Mouse (Mus musculus) kidney, postnatal 0 days (tissue): ENCODE measurements at regions not wholly inside any gene's neighbourhood (a gene's known extent, or its start where the extent isn't known, plus 50 kb on each side); places are given as distances from the start of the nearest gene placed in this dataset.

ENCODE experiments used
- ATAC-seq: fragments of 200-750 bp; cut with Nextera tagmentation; replicated peaks from 2 replicates; pipeline ENCODE4 v1.8.0; 2017; ENCODE audit warnings: low read depth, moderate number of reproducible peaks, moderate TSS enrichment, moderate library complexity; ENCODE audit not compliant: low FRiP score
- DNase-seq: peaks from one replicate; pipeline ENCODE4 v3.0.0-alpha.2; 2016; ENCODE audit warnings: low spot score
- H3K27ac ChIP-seq: fragments of 300-500 bp; sonication (generic); 2 replicates; pipeline ENCODE4 v1.5.1; 2014; ENCODE audit warnings: mild to moderate bottlenecking
- H3K27me3 ChIP-seq: fragments of 300-500 bp; sonication (generic); 2 replicates; pipeline ENCODE4 v1.6.1; 2014; ENCODE audit warnings: low read length, mixed read lengths; ENCODE audit not compliant: insufficient read depth
- H3K36me3 ChIP-seq: fragments of 300-500 bp; sonication (generic); 2 replicates; pipeline ENCODE4 v1.6.1; 2014; ENCODE audit warnings: low read length, mixed read lengths; ENCODE audit not compliant: insufficient read depth
- H3K4me1 ChIP-seq: fragments of 300-500 bp; sonication (generic); replicated peaks from 2 replicates; pipeline ENCODE4 v1.6.1; 2014; ENCODE audit warnings: antibody characterized with exemption, low read length, mixed read lengths; ENCODE audit not compliant: insufficient read depth
- H3K4me2 ChIP-seq: fragments of 300-500 bp; sonication (generic); 2 replicates; pipeline ENCODE4 v1.6.1; 2014; ENCODE audit warnings: mild to moderate bottlenecking, low read length, moderate library complexity, mixed read lengths
- H3K4me3 ChIP-seq: fragments of 300-500 bp; sonication (generic); replicated peaks from 2 replicates; pipeline ENCODE4 v1.5.1; 2014; ENCODE audit warnings: low read depth, low read length
- H3K9ac ChIP-seq: fragments of 300-500 bp; sonication (generic); 2 replicates; pipeline ENCODE4 v1.6.1; 2014; ENCODE audit warnings: low read depth, low read length
- H3K9me3 ChIP-seq: fragments of 300-500 bp; sonication (generic); replicated peaks from 2 replicates; pipeline ENCODE4 v1.6.1; 2016; ENCODE audit warnings: low read length, inconsistent platforms, mixed read lengths
- CTCF ChIP-seq: IDR thresholded peaks from 2 replicates; pipeline ENCODE4 v1.5.1; 2016; ENCODE audit warnings: antibody characterized with exemption, low read depth, mild to moderate bottlenecking, moderate library complexity
- WGBS: fragments of 180-500 bp; shearing (Covaris S2); extraction: QIAGEN DNeasy Blood & Tissue Kit; methylation state at CpG from one replicate; pipeline ENCODE4 v1.1.7; 2014; 5-methylcytosine and 5-hydroxymethylcytosine counted together

DNA sequence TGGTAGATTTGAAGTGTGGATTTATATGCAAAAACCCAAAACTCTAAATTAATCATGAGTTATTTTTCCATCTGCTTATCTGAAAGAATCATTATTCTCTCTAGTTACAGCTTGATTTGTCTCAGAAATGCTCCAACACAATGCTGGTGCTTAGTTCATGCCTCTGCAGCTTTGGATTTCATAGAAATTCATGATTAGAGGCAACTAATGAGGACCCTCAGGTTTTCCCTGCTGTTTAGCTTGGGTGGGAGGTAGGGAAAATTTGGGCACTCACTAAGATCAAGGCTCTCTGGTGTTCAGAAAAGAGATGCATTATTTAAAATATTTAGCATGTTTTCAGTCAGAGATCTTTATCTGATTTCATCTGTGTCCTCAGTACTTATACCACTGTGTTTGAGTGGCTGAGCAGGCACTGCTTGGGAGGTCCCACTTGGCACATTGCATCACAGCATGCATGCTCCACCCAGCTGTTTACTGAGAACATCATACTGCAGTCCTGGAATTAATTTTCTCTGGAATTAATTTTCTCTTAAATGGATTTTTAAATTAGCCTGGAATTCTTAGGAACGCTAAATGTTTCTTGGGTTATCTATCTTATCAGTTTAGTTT, 78.7 kb upstream of the Alcam start:
- Histone ChIP-seq H3K36me3 (no peaks in the 10 kb centered on the region), H3K27me3 (no peaks in the 10 kb centered on the region), H3K27ac (no peak overlapping the region), H3K9ac (no peak overlapping the region), H3K4me2 (no peak overlapping the region), H3K9me3 (no peaks in the 10 kb centered on the region), H3K4me1 (no peaks in the 10 kb centered on the region), H3K4me3 (no peak overlapping the region)
- peak; percentile 7 for DNase-seq
- no peak for TF ChIP-seq CTCF
- no peak for ATAC-seq
- WGBS: 76% methylated on average over 1 of the region's 1 CpGs

DNA sequence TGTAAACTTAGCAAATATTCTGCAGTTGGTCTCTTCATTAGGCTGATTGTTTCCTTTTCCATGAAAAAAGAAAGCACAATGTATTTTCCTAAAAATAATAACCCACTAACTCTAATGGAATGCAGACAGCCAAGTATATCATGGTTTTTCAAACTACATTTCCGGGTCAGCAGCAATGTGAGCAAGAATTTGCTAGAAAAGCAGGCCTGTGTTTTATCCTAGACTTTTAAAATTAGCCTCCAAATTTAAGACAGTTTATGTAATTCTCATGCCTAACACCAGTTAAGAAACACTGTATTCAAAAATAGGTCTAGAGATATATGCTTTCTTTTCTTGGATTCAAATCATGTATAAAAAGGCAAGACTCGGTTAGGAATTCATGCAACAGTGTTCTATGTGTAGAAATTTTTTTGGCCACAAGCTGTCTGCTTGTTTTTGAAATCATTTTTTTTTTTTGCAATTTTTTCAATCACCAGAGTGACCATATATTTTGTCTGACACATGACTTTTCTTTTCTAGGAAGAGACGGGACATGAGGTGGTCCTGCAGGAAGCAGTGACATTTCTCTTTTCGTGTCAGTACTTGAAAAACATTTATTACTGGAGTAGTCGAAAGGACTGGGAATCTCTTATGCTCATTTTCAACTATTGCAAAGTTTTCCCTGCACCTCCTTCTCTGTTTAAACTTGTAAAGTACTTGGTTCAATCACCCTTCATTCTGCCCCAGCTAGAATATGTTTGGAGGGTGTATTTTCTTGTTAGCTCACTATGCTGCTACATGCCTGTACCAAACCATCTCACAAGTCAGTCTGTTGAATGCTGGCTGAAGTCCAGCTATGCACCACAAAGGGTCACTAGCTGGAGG, 59.9 kb upstream of the Alcam start:
- H3K4me2 ChIP-seq: no peak overlapping the region
- H3K36me3 ChIP-seq: no peaks in the 10 kb centered on the region
- no peak for ATAC-seq
- no peaks in the 10 kb centered on the region for H3K27me3 ChIP-seq
- no peak overlapping the region for H3K4me3 ChIP-seq
- TF ChIP-seq CTCF: no peak
- H3K27ac ChIP-seq: 0 out of 2 replicates have a peak overlapping the region, but pooled peaks have one; percentile 44
- DNase-seq: peak; percentile 79
- 53% methylated on average over 5 of the region's 5 CpGs for WGBS
- no peaks in the 10 kb centered on the region for H3K9me3 ChIP-seq
- no peak overlapping the region for H3K9ac ChIP-seq
- H3K4me1 ChIP-seq: no peaks in the 10 kb centered on the region

- Histone ChIP-seq H3K27me3 (no peaks in the 10 kb centered on the region), H3K36me3 (no peaks in the 10 kb centered on the region), H3K27ac (no peak overlapping the region), H3K4me3 (no peak overlapping the region), H3K4me2 (no peak overlapping the region), H3K4me1 (no peaks in the 10 kb centered on the region), H3K9me3 (no peaks in the 10 kb centered on the region), H3K9ac (no peak overlapping the region)
- WGBS: 61% methylated on average over 10 of the region's 10 CpGs
- ATAC-seq: no peak
- no peak for TF ChIP-seq CTCF
- no peak for DNase-seq
Observed at GRCm38 (mm10) chr16:52508633-52509379, 54.9 kb upstream of the Alcam start.
